12 mouse cellular contexts compared by ENCODE assay signal in the genomic region with DNA sequence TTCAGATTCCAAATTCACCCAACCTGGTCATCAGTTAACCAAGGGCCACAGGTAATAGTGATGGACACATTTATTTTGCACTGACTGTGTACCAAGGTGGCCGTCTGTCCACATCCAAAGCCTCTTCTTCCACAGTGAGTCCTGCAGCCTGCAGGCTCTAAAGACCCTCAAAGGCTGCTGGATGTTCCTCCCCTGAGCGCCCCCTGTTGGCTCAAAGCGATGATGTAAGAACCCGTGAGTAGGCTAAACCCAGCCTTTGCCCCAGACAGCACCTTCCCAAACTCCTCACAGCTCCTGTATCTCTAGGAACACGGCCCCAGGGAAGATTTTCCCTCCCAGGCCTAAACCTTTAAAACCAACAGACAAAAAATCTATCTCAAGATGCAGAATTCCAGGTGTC. TPM values are rescaled to one million over a fixed set of nuclear protein-coding genes. Genes with fewer than 3 reads are reported as not detected.
DNase-seq lines count a peak whose midpoint lies in the region; ATAC-seq and TF ChIP-seq lines count a peak whose summit lies in the region.
"Had no signal": no experiment of that assay in that cellular context is flagged by ENCODE, and none has a peak within 500 bp of the region (broad histone marks: within the 10 kb centered on the region; RNA-seq: fewer than 3 reads in every experiment).

No protein-coding gene starts in this region.

- no peak overlapping the region for H3K9ac ChIP-seq in kidney, postnatal 0 days (ENCODE audit: low read depth, low read length)
- H3K9ac ChIP-seq: hindbrain, embryonic 15.5 days; liver, embryonic 13.5 days had no signal

- whole genome bisulfite sequencing in kidney, postnatal 0 days: 29% methylated on average over 5 of the region's 5 CpGs

- no peaks in the 10 kb centered on the region for H3K27me3 ChIP-seq in kidney, postnatal 0 days (ENCODE audit: insufficient read depth, low read length)
- H3K27me3 ChIP-seq: hindbrain, embryonic 15.5 days; liver, embryonic 13.5 days had no signal

- H3K4me2 ChIP-seq in kidney, postnatal 0 days (ENCODE audit: low read length): no peak overlapping the region
- H3K4me2 ChIP-seq: hindbrain, embryonic 15.5 days; liver, embryonic 13.5 days had no signal

- 0 out of 2 replicates have a peak, but pooled peaks cover 3% of the 10 kb centered on the region for H3K4me1 ChIP-seq in kidney, postnatal 0 days (replicated peaks; ENCODE audit: insufficient read depth, low read length)
- H3K4me1 ChIP-seq: hindbrain, embryonic 15.5 days; liver, embryonic 13.5 days had no signal

- no peak overlapping the region for H3K4me3 ChIP-seq in kidney, postnatal 0 days (replicated peaks; ENCODE audit: low read depth, low read length)
- H3K4me3 ChIP-seq: hindbrain, embryonic 15.5 days; liver, embryonic 13.5 days had no signal

- no peak overlapping the region for H3K27ac ChIP-seq in kidney, postnatal 0 days
- H3K27ac ChIP-seq: hindbrain, embryonic 15.5 days; liver, embryonic 13.5 days had no signal

- DNase-seq in kidney, postnatal 0 days (ENCODE audit: low spot score): no peak
- DNase-seq in kidney, postnatal 14 days: no peak
- peak; percentile 15 to 23 for DNase-seq in CD8-positive naive resting alpha-beta T cell, adult 2 months (ENCODE audit: low read depth in 2 of 2, low spot score in 2 of 2)
- peak; percentile 65 for DNase-seq in ZHBTc4 (ENCODE audit: low read depth, low spot score)
- DNase-seq in adrenal gland, postnatal 10 days: no peak
- no peak for DNase-seq in left cerebral cortex, postnatal 25 days (ENCODE audit: low spot score in 2 of 2)
- no peak for DNase-seq in kidney, adult 11 months
- DNase-seq: liver, embryonic 13.5 days had no signal

- intact Hi-C loops in left cerebral cortex, postnatal 25 days (cut with DNase I): no loop called here

- H3K9me3 ChIP-seq in kidney, postnatal 0 days (replicated peaks; ENCODE audit: low read length): no peaks in the 10 kb centered on the region
- H3K9me3 ChIP-seq: hindbrain, embryonic 15.5 days; liver, embryonic 13.5 days had no signal

- no peaks in the 10 kb centered on the region for H3K36me3 ChIP-seq in kidney, postnatal 0 days (ENCODE audit: insufficient read depth, low read length)
- H3K36me3 ChIP-seq: hindbrain, embryonic 15.5 days; liver, embryonic 13.5 days had no signal

- no peak for ATAC-seq in kidney, postnatal 0 days (replicated peaks; ENCODE audit: low FRiP score, low read depth)
- peak; percentile 68 for ATAC-seq in megakaryocyte progenitor cell, adult 5-6 weeks (replicated peaks; ENCODE audit: poor library complexity)

- peak; percentile 59 for TF ChIP-seq CTCF in kidney, postnatal 0 days (IDR thresholded peaks at IDR 0.05; ENCODE audit: low read depth)

RNA-seq across cellular contexts. Expression of a gene that starts 5.9 kb away (rescaled TPM):
- 0.15 and 0.24 TPM in 2 replicates for polyA plus RNA-seq in kidney, postnatal 0 days (2015; fragmentation: Nextera tagmentation; extraction: Ambion mirVana)
- total RNA-seq in megakaryocyte progenitor cell, adult 5-6 weeks (2015): not detected in 2 replicates
- total RNA-seq in megakaryocyte progenitor cell, adult 5-6 weeks (2017): not detected in 2 replicates
- total RNA-seq in adrenal gland, postnatal 10 days (2021): 1 to 10 TPM in 1 of 2 experiments, not detected in 1; 1.2 TPM
- not detected for total RNA-seq in left cerebral cortex, postnatal 25 days (2021)
- total RNA-seq: adrenal gland, postnatal 4 days had no signal
- polyA plus RNA-seq: hindbrain, embryonic 15.5 days; liver, embryonic 13.5 days; neural tube, embryonic 14.5 days had no signal

RNA-seq across cellular contexts. Expression of a gene that starts 6.3 kb away (rescaled TPM):
- polyA plus RNA-seq in kidney, postnatal 0 days (2015; fragmentation: Nextera tagmentation; extraction: Ambion mirVana): 0.22 and 0.37 TPM in 2 replicates
- total RNA-seq in megakaryocyte progenitor cell, adult 5-6 weeks (2015): 0.12 TPM in 1 of 2 replicates, not detected in the other
- total RNA-seq in megakaryocyte progenitor cell, adult 5-6 weeks (2017): 0.03 TPM in 1 of 2 replicates, not detected in the other
- total RNA-seq in adrenal gland, postnatal 10 days (2021): 10 to 100 TPM in 1 of 2 experiments, 1 to 10 TPM in 1; 2.0 to 13.3 TPM
- not detected for total RNA-seq in left cerebral cortex, postnatal 25 days (2021)
- polyA plus RNA-seq: hindbrain, embryonic 15.5 days; neural tube, embryonic 14.5 days had no signal

RNA-seq across cellular contexts. Expression of a gene that starts 28.5 kb away (rescaled TPM):
- 62.5 and 63.3 TPM in 2 replicates for polyA plus RNA-seq in kidney, postnatal 0 days (2015; fragmentation: Nextera tagmentation; extraction: Ambion mirVana)
- total RNA-seq in megakaryocyte progenitor cell, adult 5-6 weeks (2015): 59.9 and 60.3 TPM in 2 replicates
- total RNA-seq in megakaryocyte progenitor cell, adult 5-6 weeks (2017): 87.1 and 123 TPM in 2 replicates
- 10 to 100 TPM; 28.0 to 31.9 TPM for total RNA-seq in adrenal gland, postnatal 10 days (2021)
- total RNA-seq in left cerebral cortex, postnatal 25 days (2021): 1 to 10 TPM; 2.6 to 3.7 TPM

RNA-seq across cellular contexts. Expression of a gene that starts 44.8 kb away (rescaled TPM):
- 7.7 and 7.8 TPM in 2 replicates for polyA plus RNA-seq in kidney, postnatal 0 days (2015; fragmentation: Nextera tagmentation; extraction: Ambion mirVana)
- total RNA-seq in megakaryocyte progenitor cell, adult 5-6 weeks (2015): 47.2 and 51.9 TPM in 2 replicates
- total RNA-seq in megakaryocyte progenitor cell, adult 5-6 weeks (2017): 29.6 and 30.9 TPM in 2 replicates
- 10 to 100 TPM; 10.9 to 11.6 TPM for total RNA-seq in adrenal gland, postnatal 10 days (2021)
- under 1 TPM in 1 of 2 experiments, not detected in 1; 0.32 TPM for total RNA-seq in left cerebral cortex, postnatal 25 days (2021)

RNA-seq across cellular contexts. Expression of a gene that starts 57.7 kb away (rescaled TPM):
- not detected in 2 replicates for polyA plus RNA-seq in kidney, postnatal 0 days (2015; fragmentation: Nextera tagmentation; extraction: Ambion mirVana)
- not detected in 2 replicates for total RNA-seq in megakaryocyte progenitor cell, adult 5-6 weeks (2015)
- not detected in 2 replicates for total RNA-seq in megakaryocyte progenitor cell, adult 5-6 weeks (2017)
- not detected for total RNA-seq in adrenal gland, postnatal 10 days (2021)
- total RNA-seq in left cerebral cortex, postnatal 25 days (2021): not detected
- polyA plus RNA-seq: hindbrain, embryonic 15.5 days; liver, embryonic 13.5 days; neural tube, embryonic 14.5 days had no signal

Comparison
In these comparisons a context has a peak if more than half of its experiments do, and no peak if none do; other contexts are left out.
1. DNase-seq: peak in CD8-positive naive resting alpha-beta T cell, adult 2 months (2 of 2) and ZHBTc4 (single experiment); none in kidney, postnatal 0 days (single experiment), kidney, postnatal 14 days (single experiment), adrenal gland, postnatal 10 days (single experiment), left cerebral cortex, postnatal 25 days (0 of 2) and kidney, adult 11 months (single experiment).
2. RNA of a gene that starts 28.5 kb away (total RNA-seq): 59.9 to 123 TPM in megakaryocyte progenitor cell, adult 5-6 weeks and 28.0 to 31.9 TPM in adrenal gland, postnatal 10 days; 2.6 to 3.7 TPM in left cerebral cortex, postnatal 25 days; every median in the first group is over 4 times any median in the second.